Mouse (Mus musculus): ENCODE measurements around the gene Clec4n.

- no peak for TF ChIP-seq RAD21 (IDR thresholded peaks at IDR 0.05; ENCODE audit: low read depth, low read length)
- TF ChIP-seq EP300 (IDR thresholded peaks at IDR 0.05; ENCODE audit: low read length), result no peak
- TF ChIP-seq CTCF (conservative IDR thresholded peaks at IDR 0.05 in 1 of 2, IDR thresholded peaks at IDR 0.05 in 1 of 2; ENCODE audit: low read depth in 2 of 2, low read length in 2 of 2), result no peak
- no peak for TF ChIP-seq IRF4 (IDR thresholded peaks at IDR 0.05; ENCODE audit: low read depth, low read length)
- TF ChIP-seq NELFE (IDR thresholded peaks at IDR 0.05; ENCODE audit: low read depth, low read length), result no peak
- no peak for TF ChIP-seq ZMIZ1 (IDR thresholded peaks at IDR 0.05; ENCODE audit: low read depth, low read length)
- no peak for TF ChIP-seq ZNF384 (IDR thresholded peaks at IDR 0.05; ENCODE audit: low read depth, low read length)
- TF ChIP-seq MAZ (IDR thresholded peaks at IDR 0.05; ENCODE audit: low read depth, low read length), result no peak
- no peak for TF ChIP-seq USF2 (conservative IDR thresholded peaks at IDR 0.05; ENCODE audit: low read depth, low read length)
- TF ChIP-seq POLR2A (IDR thresholded peaks at IDR 0.05; ENCODE audit: low read depth, low read length), result no peak
- TF ChIP-seq TCF12 (IDR thresholded peaks at IDR 0.05; ENCODE audit: low read depth, low read length), result no peak
- TF ChIP-seq UBTF (IDR thresholded peaks at IDR 0.05; ENCODE audit: low read depth, low read length), result no peak
- TF ChIP-seq HCFC1 (IDR thresholded peaks at IDR 0.05; ENCODE audit: low read depth, low read length), result no peak
Measured at GRCm38 (mm10) chr6:123259889-123260603, 30.4 kb downstream of the Clec4n start.
